Comparison of ENCODE assay signal across 6 mouse cellular contexts in genomic region chr11:40159161-40159560, GRCm38 (mm10).
DNase-seq lines count a peak whose midpoint lies in the region; TF ChIP-seq lines count a peak whose summit lies in the region.
"Not testable (repeated sequence)": the region's sequence is repeated elsewhere in the genome, so short reads cannot be mapped to it uniquely, and the experiment has no call there.

No protein-coding gene starts in this region.

- not testable (repeated sequence) for H3K27me3 ChIP-seq in E14TG2a.4 (ENCODE audit: insufficient read depth, low read length)

- not testable (repeated sequence) for H3K27ac ChIP-seq in ES-E14 (ENCODE audit: insufficient read depth, low read depth, low read length, poor library complexity, severe bottlenecking)

- H3K9ac ChIP-seq in ES-E14 (ENCODE audit: insufficient read depth, low read depth, low read length, poor library complexity, severe bottlenecking): not testable (repeated sequence)

- in situ Hi-C loops in ES-E14 (cut with MboI; ENCODE audit: low sequenced_read_pairs in 2 of 2, unreplicated experiment in 2 of 2): loop anchor here in 1 of 2 experiments (10.0 kb wide), 1 partner anchor 574 kb away; no protein-coding TSS in a partner anchor

- H3K4me1 ChIP-seq in E14TG2a.4 (replicated peaks; ENCODE audit: low read depth, low read length); ES-E14 (ENCODE audit: control insufficient read depth in 2 of 2, insufficient read depth in 2 of 2, low read length in 2 of 2, poor library complexity in 1 of 2): not testable (repeated sequence)

- H3K4me3 ChIP-seq in E14TG2a.4 (replicated peaks; ENCODE audit: low read length); ES-E14 (ENCODE audit: insufficient read depth in 1 of 2, low read depth in 1 of 2, low read length in 2 of 2, poor library complexity in 1 of 2, severe bottlenecking in 1 of 2): not testable (repeated sequence)

- TF ChIP-seq CTCF in E14TG2a.4 (conservative IDR thresholded peaks at IDR 0.05; ENCODE audit: low read length): 0 out of 2 replicates have a peak, but pooled peaks have one; percentile 17

- DNase-seq in CD4-positive helper T cell, adult 2 months (ENCODE audit: low read depth, low spot score): peak; percentile 2
- peak; percentile 18 for DNase-seq in ES-CJ7 (ENCODE audit: low read depth, low spot score)
- peak; percentile 13 for DNase-seq in ES-E14 (ENCODE audit: low read depth, low spot score)
- peak; percentile 60 for DNase-seq in R1 (ENCODE audit: low read depth, low spot score)
- peak; percentile 66 for DNase-seq in ZHBTc4 (ENCODE audit: low read depth, low spot score)

- H3K9me3 ChIP-seq in E14TG2a.4 (ENCODE audit: low read length); ES-E14 (ENCODE audit: control insufficient read depth, insufficient read depth, low read depth, low read length): not testable (repeated sequence)

- not testable (repeated sequence) for H3K36me3 ChIP-seq in E14TG2a.4 (ENCODE audit: insufficient read depth, low read length); ES-E14 (ENCODE audit: control insufficient read depth, insufficient read depth, low read length, poor library complexity, severe bottlenecking)

Comparison
In these comparisons a context has a peak if more than half of its experiments do, and no peak if none do; other contexts are left out.
1. DNase-seq: peak in every context shown above with its lines; median percentile 66 in ZHBTc4; 60 in R1; 18 in ES-CJ7; 13 in ES-E14; 2 in CD4-positive helper T cell, adult 2 months.